Mouse (Mus musculus) CD4-positive, CD25-positive, alpha-beta regulatory T cell, adult 2 months (primary cell): ENCODE results near the gene Olfr418.
"Not testable (repeated sequence)": the region's sequence is repeated elsewhere in the genome, so short reads cannot be mapped to it uniquely, and the experiment has no call there.

Experiments used
- DNase-seq: peaks from one replicate; pipeline ENCODE4 v3.0.0-alpha.2; 2012; ENCODE audit warnings: low read depth, low spot score

Gene Olfr418

GRCm38 (mm10) chr1:173265701-173266100, at the start of gene Olfr418:
Olfr418 (plus strand) TSS chr1:173266001.
- DNase-seq = no peak

- no peak for DNase-seq
Observed at GRCm38 (mm10) chr1:173216481-173216880, 49.3 kb upstream of the Olfr418 start.

GRCm38 (mm10) chr1:173227081-173227480, 38.7 kb upstream of the Olfr418 start, which contains the start of gene Fcer1a:
Fcer1a (minus strand) TSS chr1:173227214.
- DNase-seq = no peak

- not testable (repeated sequence) for DNase-seq
Observed at GRCm38 (mm10) chr1:173237004-173237403, 28.8 kb upstream of the Olfr418 start.

GRCm38 (mm10) chr1:173249888-173250287, 15.9 kb upstream of the Olfr418 start:
- no peak for DNase-seq

GRCm38 (mm10) chr1:173277677-173278076, 11.9 kb downstream of the Olfr418 start, which contains the start of gene Mptx2:
Mptx2 (minus strand) TSS chr1:173277777.
- DNase-seq = no peak

GRCm38 (mm10) chr1:173302795-173303194, 37.0 kb downstream of the Olfr418 start:
- DNase-seq = not testable (repeated sequence)

GRCm38 (mm10) chr1:173313535-173314050, 47.8 kb downstream of the Olfr418 start:
- DNase-seq = not testable (repeated sequence)

- no peak for DNase-seq
Observed at GRCm38 (mm10) chr1:173315725-173316124, 49.9 kb downstream of the Olfr418 start.

GRCm38 (mm10) chr1:173317925-173318477, 52.2 kb downstream of the Olfr418 start:
- no peak for DNase-seq

- DNase-seq = no peak
Observed at GRCm38 (mm10) chr1:173321593-173322248, 55.9 kb downstream of the Olfr418 start.

GRCm38 (mm10) chr1:173322249-173322627, 56.4 kb downstream of the Olfr418 start:
- no peak for DNase-seq
